Mouse (Mus musculus) kidney, adult 9 months (tissue): ENCODE measurements around the gene Ankrd50.

Source experiments
- DNase-seq: peaks from one replicate; pipeline ENCODE4 v3.0.0; 2022

Gene Ankrd50

DNA sequence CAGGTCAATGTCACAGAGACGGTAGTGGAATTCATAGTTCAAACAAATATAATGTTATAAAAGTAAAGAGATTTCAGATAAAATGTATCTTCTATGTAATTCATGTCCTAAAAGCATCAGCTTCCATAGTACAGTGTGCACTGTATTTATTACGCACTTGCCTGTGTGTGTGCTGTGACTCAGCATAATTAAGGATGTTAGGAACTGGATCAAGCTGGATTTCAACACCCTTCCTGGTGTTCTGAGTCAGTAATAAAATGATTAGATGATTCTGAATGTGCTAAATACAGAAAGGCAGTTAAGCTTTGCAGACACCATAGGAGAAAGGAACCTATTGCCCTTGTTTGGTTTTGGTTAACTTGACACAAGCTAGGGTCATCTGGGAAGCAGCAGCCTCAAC lies 21.5 kb downstream of the Ankrd50 start:
- no peak for DNase-seq

DNA sequence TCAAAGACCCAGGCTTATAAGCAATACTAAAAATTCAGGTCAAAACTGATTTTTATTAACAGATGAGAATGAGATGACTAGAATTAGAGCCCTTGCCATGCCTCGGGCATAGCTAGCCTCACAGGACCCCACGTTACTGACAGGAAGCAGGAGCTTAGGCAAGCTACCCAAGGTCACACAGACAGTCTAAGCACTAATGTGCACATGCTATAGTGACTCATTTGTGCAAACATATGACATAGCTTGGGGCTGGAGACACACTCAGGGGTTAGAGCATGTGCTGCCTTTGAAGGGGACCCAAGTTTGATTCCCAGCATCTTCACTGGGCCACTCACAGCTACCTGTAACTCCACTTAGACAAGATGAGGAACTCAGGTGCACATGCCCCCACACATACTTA lies 22.9 kb downstream of the Ankrd50 start:
- DNase-seq, result no peak

DNA sequence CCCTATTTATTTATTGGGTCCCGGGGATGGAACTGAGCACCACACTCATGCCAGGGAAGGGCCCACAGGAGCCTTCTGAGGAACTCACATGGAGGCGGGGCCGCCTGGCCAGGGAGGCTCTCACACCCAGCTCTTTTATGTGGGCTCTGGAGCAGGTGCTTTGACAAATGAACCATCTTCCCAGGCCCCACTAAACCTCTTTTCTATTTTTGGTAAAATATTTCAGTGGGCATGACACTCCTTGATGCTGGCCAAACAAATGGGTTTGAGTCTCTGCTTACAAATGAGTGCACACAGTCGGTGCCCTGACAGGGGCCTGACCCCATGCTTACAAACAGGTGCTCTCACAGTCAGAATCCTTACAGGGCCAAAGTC lies 24.4 kb downstream of the Ankrd50 start:
- DNase-seq, result no peak

DNA sequence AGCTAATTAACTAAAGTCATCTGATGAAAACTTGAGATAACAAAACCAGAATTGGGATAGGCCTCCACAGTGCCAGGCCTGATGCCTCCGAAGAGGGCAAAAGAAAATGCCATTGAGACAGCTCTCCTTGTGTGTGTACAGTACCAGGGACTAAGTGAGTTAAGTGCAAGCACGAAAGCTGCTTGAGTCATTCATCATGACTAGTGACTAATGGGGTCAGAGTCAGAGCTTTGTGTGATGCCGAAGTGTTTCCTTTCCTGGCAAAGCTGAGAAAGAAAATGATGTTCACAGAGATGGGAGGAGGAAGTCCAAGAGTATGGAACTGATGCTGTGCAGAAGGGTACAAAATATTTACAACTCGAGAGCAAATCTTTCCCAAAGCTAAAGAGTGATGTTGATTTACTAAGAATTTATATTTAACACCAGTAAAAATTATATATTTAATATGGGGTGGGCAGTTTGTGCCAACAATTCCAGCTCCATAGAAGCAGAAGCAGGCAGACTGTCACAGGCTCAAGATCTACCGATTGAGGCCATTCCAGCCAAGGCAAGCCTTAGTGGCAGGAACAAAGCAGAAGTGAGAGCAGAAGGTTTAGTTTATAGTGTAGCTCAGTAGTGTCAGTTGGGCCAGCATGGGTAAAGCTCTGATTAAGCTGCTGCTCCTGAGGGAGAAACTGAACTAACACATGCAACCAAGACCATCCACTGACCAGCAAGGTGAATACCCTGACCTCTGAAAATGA lies 25.0 kb downstream of the Ankrd50 start:
- DNase-seq, result no peak

DNA sequence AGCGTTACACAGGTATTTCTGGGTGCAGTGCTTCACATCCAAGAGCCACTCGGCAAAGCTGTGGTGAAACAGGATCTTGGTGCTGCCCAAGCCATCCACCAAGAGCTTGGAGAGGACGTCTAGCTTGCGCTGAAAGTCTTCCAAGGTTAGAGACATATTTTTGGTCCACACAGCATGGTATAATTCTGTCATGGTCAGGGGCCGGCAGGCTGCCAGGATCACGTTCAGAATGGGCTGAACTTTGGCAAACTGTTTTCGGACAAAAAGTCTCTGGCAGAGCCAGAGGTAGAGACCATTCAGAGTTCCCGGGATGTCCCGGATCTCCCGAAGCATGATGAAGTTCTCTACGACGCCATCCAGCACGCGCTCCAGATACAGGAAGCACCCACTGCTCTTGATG lies 27.6 kb downstream of the Ankrd50 start:
- DNase-seq, result no peak

DNA sequence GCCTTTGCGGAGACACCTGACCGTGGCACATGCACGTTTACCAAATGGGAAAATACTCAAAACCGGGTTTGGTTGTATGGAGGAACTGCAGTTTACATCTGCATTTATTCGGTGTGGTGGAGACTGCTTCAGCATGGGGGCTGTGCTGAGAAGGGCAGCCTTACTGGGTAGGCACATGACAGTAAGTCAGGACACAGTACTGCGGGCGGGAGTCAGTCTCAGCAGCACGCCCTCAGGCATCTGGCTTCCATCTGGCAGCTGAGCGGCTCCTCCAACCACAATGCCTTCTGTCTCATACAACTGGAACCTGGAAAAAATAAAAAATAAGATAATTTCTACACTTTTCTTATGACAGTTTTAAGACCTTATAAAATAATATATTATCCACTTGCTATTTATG lies 32.4 kb downstream of the Ankrd50 start:
- no peak for DNase-seq

DNA sequence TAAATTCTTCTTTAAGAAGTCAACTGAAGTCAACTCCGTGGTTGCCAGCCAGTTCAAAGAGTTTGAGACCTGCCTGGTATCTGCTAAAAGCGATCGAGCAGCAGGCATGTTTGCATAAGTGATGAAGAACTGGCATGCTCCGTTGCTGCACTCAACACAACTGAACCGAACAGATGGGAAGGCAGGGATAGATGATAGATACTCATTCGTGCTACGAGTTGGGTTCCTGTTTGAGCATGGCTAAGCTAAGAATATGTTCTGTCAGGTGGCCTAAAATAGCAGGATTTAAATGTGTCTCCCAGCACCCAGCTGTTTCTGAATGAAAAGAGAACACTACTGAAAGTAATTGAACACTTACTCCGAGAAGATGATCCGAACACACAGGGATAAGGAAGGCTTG lies 38.1 kb downstream of the Ankrd50 start:
- DNase-seq, result no peak

DNA sequence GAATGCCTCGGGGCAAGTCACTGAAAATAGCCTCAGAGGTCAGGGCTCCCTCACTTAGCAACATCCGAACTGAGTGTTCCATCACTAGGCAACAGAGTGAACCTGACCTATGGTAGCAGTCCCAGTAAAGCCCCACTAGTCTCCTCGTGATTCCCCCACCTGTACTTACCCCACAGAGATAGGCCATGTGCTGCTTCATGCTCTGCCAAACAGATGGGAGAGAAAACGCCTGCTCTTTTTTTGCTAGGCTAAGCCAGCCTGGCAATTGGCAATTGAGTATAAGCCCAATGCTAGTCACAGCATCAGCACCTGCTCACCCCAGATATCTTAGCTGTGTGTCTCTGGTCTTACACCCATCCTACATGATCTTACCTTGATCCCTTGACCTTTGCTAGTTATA lies 40.8 kb downstream of the Ankrd50 start:
- no peak for DNase-seq

DNA sequence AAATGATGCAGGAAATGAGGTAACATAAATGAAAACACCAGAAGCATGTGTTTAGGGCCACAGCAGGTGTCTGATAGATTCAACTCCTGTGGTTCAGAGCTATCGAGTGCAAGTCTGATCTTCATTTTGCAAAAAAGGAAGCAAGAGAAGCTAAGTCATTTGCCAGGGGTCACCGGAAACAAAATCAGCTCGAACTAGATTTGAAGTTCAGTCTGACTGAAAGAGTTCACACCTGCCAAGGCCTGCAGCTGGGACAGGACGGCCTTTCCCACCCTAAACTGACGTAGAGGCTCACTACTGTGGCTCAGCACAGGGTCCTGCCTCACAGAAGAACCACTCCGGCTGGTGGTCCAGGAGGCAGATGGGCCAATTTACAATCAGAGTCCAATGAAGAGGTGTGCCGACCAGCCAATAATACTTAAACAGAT lies 44.1 kb downstream of the Ankrd50 start:
- no peak for DNase-seq

DNA sequence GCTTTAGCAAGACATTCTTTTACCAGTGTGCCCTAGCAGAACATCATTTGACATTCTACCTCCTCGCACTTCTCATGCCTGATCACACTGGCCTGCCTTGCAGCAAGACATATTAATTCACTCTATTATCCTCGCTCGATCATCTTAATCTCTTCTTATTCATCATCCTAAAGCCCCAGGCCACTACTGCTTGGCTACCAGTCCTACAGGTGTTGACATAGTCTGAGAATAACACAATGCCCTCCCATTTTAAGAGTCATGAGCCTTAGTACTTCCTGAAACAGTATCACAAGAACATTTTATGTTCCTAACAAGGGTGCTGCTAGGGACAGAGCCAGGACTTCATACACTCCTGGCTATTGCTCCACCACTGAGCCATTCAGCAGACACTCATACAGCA lies 48.0 kb downstream of the Ankrd50 start:
- no peak for DNase-seq

DNA sequence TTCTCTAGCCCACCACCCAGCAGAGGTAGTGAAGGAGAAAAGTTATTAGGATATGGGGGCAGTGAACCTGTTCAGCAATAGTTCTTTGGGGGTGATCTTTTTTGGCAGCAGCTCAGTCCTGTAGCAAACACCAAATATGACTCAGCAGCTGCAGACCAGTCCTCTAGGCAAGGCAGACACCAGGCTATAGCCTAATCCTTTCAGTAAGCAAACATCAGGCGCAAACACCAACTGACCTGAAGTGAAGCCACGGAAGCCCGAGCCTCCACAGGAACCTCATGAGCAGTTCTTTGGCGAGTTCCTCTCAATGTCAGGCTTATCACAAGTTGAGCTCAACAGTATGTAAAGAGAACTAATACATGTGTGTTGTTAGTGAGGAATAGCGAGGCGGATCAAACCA lies 48.8 kb downstream of the Ankrd50 start:
- DNase-seq, result no peak

DNA sequence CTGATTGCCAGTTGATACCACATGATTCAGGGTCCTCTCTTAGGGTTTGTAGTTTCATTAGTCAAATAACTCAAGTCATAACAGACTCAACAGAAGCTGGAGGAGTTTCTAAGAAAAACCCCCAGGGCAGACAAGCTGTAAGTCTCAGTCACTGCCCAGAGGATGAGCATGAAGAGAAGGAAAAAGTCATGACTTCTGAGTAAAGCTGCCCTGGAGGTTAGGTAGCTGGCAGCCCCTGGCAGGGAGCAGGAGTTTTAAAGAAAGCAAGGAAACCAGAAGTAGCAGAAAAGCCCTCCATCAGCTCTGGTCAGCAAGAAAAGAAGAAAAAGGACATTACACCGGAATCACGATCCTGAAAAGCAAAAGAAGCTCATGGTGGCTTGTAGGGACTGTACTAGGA lies 50.2 kb downstream of the Ankrd50 start:
- no peak for DNase-seq

DNA sequence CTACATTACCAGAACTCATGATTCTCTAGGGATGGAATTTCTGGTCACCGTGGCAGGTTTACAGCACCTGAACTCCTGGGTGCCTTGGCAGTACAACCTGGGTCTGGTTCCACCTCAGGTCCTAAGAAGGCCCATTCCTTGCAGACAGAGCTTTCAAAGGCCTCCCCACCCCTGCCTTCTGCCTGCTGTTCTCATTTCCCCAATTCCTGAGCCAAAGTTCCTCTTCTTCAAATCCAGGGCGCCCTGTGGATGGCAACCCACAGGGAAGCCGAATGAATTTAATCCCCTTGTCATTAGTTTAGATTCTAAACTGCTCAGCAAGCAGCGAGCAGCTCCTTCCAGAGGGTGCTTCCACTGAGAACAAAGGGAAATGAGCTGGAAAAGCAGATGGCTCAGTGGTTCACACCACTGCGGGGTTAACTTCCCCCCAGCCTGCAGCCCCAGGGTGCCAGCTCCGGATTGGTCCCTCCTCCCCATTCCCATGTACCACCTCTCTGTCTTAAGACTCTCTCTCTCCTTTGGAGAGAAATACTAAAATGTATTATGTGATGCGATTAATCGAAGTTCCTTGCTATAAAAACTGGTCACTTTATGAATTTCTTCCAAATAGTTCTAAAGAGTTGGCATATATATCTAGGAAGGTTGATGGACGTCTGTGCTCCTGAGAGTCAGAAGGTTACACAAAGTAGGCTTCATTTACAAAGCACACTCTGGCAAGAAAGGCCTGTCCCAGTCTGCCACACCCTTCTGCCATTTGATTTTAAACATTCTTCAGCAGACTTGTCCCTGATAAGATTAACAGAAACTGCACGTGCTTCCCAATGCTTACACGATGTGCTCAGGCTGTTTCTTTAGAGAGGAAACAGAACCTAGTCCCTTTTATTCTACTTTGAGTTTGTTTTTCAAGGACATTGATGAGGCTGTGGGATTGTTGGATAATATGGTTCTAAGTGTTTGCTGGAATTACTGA lies 50.9 kb downstream of the Ankrd50 start:
- no peak for DNase-seq

DNA sequence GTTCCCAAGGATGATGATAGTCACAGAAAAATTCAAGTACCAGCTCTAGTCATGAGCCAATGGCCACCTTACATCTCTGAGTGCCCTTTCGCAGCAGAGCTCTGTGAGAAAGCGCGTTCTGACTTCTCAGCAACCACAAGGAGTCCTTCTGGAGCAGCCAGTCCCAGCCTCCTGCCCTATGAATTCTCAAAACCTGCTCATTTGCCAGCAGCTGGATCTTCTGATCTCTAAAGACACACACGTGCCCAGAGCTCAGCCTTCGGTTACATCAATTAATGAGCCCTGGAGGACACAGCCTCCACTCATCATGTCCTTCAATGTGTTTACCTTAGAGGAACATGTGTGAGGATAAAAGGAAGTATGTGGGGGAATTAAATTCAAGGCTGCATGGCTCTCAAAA lies 53.2 kb downstream of the Ankrd50 start:
- no peak for DNase-seq

DNA sequence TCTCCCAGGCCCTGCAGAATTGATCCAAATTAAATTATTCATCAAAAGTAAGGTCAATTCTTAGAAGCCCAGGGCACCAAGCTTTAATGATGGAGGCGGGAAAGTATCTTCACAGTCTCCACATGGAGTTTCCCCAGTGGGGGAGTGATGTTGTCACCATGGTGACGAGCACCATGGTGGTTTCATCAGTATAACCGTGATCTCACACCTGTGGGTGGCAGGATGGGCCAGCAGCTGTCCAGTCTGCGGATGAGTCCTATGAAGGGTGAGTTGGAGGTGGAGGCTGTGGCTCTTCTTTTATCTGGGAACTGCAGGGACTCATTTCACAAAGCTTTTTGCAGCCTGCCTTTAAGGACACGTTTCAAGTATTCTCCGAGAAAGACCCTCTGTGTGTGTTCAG lies 53.6 kb downstream of the Ankrd50 start:
- DNase-seq, result no peak

DNA sequence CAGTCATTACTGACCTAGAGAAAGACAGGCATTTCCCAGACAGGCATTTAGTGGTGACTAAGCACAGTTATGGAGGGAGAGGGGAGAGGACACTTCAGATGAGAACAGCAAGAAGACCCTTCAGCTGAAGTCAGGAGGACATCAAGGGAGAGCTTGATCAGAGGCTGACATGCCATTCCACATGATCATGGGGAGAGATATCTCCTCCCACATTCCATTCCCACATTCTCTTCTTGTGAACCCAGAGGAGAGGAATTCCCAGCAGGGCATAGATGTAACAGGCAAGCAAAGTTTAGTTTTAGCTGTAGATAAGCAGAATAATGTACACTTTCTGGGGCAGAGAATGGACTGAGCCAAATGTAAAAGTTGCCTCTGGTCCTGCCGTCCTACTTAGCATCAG lies 57.4 kb downstream of the Ankrd50 start:
- no peak for DNase-seq

DNA sequence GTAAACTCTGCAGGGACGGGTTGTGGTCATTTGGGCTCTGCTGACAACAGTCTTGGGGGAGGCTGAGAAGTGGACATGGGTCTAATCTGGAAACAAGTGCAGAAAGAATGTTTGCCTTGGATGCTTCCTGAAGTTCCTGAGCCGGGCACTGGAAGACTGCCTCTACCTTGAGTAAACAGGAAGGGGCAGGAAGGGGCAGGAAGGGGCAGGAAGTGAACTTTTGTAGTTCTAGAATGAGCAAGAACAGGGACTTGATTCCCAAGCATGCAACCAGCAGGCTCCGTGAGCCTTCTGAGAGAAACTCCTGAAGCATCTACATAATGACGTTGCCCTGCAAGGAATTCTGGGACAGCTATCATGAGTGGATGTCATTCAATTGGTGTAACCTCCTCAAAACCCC lies 60.7 kb downstream of the Ankrd50 start:
- no peak for DNase-seq

DNA sequence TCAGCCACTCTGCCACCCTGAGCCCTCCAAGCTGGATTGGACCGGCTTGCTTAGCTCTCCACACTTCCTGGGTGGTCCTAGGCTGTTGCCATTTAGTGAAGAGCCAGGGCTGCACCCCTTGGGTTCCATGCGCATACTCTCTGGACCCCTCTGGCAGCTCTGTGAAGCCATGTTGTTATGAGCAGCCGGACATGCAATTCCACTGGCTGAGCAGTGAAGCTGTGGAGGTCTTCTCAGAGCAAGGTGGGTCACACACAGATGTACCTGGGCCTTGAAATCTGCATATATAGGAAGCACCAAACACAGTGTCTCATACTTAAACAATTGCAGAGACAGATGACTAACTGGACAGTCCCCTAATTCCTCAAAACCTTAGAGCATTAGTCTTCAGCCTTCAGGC lies 64.7 kb downstream of the Ankrd50 start:
- no peak for DNase-seq

DNA sequence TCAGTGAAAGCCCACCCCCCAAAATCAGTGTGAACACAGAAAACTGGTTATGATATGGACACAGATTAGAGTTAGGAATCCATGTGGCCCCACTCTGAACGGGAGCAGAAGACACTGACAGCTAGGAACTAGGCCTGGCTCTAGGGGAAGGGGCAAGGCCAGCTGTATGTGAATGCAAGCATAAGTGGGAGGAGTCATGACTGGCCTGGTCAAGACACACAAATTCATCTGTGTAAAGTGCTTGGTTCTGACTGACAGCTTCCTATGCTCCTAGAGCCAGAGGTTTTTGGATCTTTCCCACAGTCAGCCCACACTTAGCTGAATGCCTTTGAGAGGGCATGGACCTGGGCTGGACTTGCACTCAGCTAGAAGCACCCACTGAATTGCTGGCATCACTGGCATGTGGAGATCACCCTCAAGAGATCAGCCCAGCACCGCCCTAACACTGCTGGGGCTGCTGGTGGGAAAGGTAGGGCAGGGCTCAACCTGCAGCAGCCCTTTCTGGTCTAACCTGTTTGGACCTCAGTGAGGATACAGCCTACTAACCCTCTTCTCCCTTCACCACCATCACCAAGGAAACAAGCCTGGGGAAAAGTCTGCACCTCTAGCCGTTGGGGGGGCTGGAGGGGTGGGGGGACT lies 69.2 kb downstream of the Ankrd50 start:
- no peak for DNase-seq
